Mouse (Mus musculus): ENCODE measurements at regions not wholly inside any gene's neighbourhood (a gene's known extent, or its start where the extent isn't known, plus 50 kb on each side); places are given as distances from the start of the nearest gene placed in this dataset.
A peak's percentile ranks its signal among the peaks of the same experiment; 100 is the strongest.

DNA sequence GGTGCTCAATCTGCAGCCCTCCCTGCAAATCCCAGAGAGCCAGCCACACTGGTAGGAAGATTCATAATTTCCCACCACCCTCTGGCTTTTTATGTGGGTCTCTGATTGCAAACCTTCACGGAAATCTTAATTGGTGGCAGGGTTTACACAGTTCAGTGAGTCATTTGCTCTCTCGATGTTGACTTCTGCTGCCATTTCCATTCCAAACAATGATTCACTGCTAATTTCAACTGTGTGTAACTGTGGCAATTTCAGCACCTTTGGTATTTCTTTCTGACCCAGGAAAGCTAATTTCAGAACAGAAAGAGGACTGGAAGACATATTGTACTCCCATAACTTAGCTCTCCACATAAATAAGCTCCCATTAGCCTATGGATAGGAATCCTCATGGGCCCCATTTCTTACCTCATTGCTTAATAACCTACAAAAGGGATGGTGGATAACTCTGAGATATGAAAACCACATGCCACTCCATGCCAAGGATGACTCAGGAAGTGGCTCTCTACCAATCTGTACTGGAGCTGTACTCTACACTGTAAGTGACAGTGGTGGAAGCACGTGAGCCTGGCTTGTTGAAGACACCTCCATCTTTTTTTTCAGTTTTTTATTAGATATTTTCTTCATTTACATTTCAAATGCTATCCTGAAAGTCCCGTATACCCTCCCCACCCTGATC lies 536.0 kb downstream of the Tox3 start:
- Histone ChIP-seq H3K36me3 (ENCODE audit: insufficient read depth, low read length) (no peaks in the 10 kb centered on the region), H3K27me3 (ENCODE audit: insufficient read depth, low read length) (no peaks in the 10 kb centered on the region), H3K4me3 (replicated peaks; ENCODE audit: low read depth, low read length) (no peak overlapping the region), H3K27ac (no peak overlapping the region), H3K4me2 (ENCODE audit: low read length) (no peak overlapping the region), H3K4me1 (replicated peaks; ENCODE audit: insufficient read depth, low read length) (no peaks in the 10 kb centered on the region), H3K9me3 (replicated peaks; ENCODE audit: low read length) (no peaks in the 10 kb centered on the region), H3K9ac (ENCODE audit: low read depth, low read length) (no peak overlapping the region)
- 72% methylated on average over 4 of the region's 4 CpGs for WGBS
- ATAC-seq (replicated peaks; ENCODE audit: low FRiP score, low read depth) (no peak), DNase-seq (ENCODE audit: low spot score) (no peak)
- no peak for TF ChIP-seq CTCF (IDR thresholded peaks at IDR 0.05; ENCODE audit: low read depth)

DNA sequence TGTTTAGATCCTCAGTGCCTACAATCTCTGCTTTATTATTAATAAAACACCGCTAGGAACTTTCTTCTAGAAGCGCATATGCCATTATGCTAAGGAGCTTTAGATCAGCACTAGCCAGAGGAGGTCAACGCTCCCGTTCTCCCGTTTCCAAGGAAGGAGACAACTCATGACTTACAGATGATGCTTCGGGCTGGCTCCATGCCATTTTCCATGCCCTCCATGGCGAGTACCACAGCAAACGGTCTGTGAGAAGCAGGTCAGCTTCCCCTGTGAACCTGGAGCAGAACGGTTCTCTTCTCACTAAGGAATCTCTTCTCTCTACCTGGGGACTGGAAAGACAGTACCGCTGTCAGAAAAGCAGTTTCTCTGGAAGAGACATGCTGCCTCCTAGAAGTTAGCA lies 559.8 kb downstream of the Tox3 start:
- Histone ChIP-seq H3K9ac (ENCODE audit: low read depth, low read length) (no peak overlapping the region), H3K4me2 (ENCODE audit: low read length) (no peak overlapping the region), H3K4me3 (replicated peaks; ENCODE audit: low read depth, low read length) (no peak overlapping the region), H3K4me1 (replicated peaks; ENCODE audit: insufficient read depth, low read length) (0 out of 2 replicates have a peak, but pooled peaks cover 5% of the 10 kb centered on the region), H3K27me3 (ENCODE audit: insufficient read depth, low read length) (no peaks in the 10 kb centered on the region), H3K27ac (no peak overlapping the region), H3K36me3 (ENCODE audit: insufficient read depth, low read length) (no peaks in the 10 kb centered on the region), H3K9me3 (replicated peaks; ENCODE audit: low read length) (no peaks in the 10 kb centered on the region)
- ATAC-seq (replicated peaks; ENCODE audit: low FRiP score, low read depth) (no peak), DNase-seq (ENCODE audit: low spot score) (no peak)
- no peak for TF ChIP-seq CTCF (IDR thresholded peaks at IDR 0.05; ENCODE audit: low read depth)
- 75% methylated on average over 10 of the region's 10 CpGs for WGBS

DNA sequence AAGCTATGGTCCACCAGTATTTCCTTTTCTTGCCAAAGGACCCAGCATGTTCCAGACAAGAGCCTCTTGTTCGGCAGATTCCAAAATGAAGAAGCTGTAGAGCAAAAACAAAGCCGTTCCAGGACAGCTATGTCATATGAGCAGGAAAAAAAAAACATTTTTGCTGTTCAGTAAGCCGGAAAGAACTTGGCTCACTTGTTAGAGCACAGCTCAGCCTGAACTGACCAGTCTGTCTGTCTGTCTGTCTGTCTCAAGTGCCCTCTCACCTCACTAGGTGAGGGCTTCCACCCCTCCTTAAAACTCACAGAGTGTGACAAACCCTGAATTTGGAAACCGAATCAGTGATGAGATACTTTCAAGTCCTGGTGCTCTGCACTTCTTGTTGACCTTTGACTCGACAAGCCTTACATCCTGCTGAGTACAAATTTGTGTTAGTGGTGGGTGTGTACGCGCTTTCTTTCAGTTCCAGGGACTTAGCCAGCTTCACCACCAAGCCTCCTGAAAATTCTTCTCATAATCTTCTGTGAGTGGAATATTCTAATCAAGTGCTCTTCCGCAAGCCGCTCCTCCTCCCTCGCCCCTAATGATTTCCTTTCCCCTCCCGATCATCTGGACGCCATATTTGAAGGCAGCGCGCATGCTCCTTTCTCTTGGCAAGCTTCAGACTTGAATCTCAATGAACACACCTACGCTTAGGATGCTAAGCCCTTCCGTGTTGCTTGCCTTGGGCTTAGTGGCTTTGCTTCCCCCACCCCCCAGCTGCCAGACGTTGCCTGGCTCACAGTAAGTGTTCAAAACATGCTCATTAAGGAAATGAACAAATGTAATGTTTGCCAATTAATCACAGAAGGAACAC lies 560.9 kb downstream of the Tox3 start:
- DNase-seq (ENCODE audit: low spot score), result peak; percentile 22
- Histone ChIP-seq H3K27me3 (ENCODE audit: insufficient read depth, low read length) (no peaks in the 10 kb centered on the region; the same call in 1 of the 2 replicates), H3K4me3 (replicated peaks; ENCODE audit: low read depth, low read length) (no peak overlapping the region), H3K9ac (ENCODE audit: low read depth, low read length) (no peak overlapping the region), H3K4me1 (replicated peaks; ENCODE audit: insufficient read depth, low read length) (0 out of 2 replicates have a peak, but pooled peaks cover 5% of the 10 kb centered on the region), H3K27ac (no peak overlapping the region), H3K4me2 (ENCODE audit: low read length) (no peak overlapping the region), H3K9me3 (replicated peaks; ENCODE audit: low read length) (no peaks in the 10 kb centered on the region), H3K36me3 (ENCODE audit: insufficient read depth, low read length) (no peaks in the 10 kb centered on the region)
- TF ChIP-seq CTCF (IDR thresholded peaks at IDR 0.05; ENCODE audit: low read depth), result no peak
- no peak for ATAC-seq (replicated peaks; ENCODE audit: low FRiP score, low read depth)
- 59% methylated on average over 17 of the region's 17 CpGs for WGBS

DNA sequence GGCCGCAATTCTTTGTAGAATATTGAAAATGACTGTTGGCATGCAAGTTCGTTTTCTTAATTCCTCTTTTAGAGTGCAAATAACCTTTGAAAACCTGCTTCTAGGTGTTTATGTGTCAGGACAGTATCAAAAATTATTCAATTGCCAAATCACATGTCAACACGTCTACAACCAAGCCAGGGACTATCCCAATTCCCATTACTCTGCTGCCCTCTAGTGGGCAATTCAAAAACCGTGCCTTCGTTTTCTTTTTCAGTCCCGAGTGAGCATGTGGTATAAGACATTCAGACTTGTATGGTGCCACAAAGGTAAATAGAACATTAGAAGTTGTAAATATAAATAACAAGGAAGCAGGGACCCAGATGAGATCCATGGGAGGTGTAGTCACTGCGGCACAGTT lies 563.1 kb downstream of the Tox3 start:
- DNase-seq (ENCODE audit: low spot score) (peak; percentile 88), ATAC-seq (replicated peaks; ENCODE audit: low FRiP score, low read depth) (peak; percentile 61; the same call in 1 of the 2 replicates)
- WGBS, result 12% methylated on average over 7 of the region's 7 CpGs
- Histone ChIP-seq H3K27ac (no peak overlapping the region), H3K27me3 (ENCODE audit: insufficient read depth, low read length) (no peaks in the 10 kb centered on the region; the same call in 1 of the 2 replicates), H3K9ac (ENCODE audit: low read depth, low read length) (no peak overlapping the region), H3K36me3 (ENCODE audit: insufficient read depth, low read length) (no peaks in the 10 kb centered on the region), H3K4me2 (ENCODE audit: low read length) (no peak overlapping the region), H3K4me3 (replicated peaks; ENCODE audit: low read depth, low read length) (no peak overlapping the region), H3K4me1 (replicated peaks; ENCODE audit: insufficient read depth, low read length) (0 out of 2 replicates have a peak, but pooled peaks cover 5% of the 10 kb centered on the region), H3K9me3 (replicated peaks; ENCODE audit: low read length) (no peaks in the 10 kb centered on the region)
- peak; percentile 97 for TF ChIP-seq CTCF (IDR thresholded peaks at IDR 0.05; ENCODE audit: low read depth)

DNA sequence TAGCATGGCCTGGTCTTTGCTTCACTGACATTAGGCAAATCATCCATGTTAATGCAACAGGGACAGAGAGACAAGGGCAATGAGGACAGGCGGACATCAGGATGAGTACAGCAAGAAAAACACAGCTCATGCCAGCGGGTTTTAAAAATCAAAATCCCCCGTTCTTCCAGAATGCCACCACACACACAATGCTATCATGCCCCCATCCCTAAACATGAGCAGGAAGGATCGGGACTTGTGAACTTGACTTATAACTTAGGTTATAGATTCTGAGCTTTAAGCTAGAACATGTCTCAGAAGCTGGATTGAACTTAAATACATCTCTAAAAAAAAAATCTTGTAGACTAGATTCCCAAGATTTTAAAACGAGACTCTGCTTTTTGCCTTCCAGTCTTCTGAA lies 564.8 kb downstream of the Tox3 start:
- no peak overlapping the region for H3K9ac ChIP-seq (ENCODE audit: low read depth, low read length)
- no peaks in the 10 kb centered on the region for H3K9me3 ChIP-seq (replicated peaks; ENCODE audit: low read length)
- DNase-seq (ENCODE audit: low spot score) (no peak), ATAC-seq (replicated peaks; ENCODE audit: low FRiP score, low read depth) (no peak)
- no peak overlapping the region for H3K4me2 ChIP-seq (ENCODE audit: low read length)
- no peaks in the 10 kb centered on the region; the same call in 1 of the 2 replicates for H3K27me3 ChIP-seq (ENCODE audit: insufficient read depth, low read length)
- no peak overlapping the region for H3K27ac ChIP-seq
- TF ChIP-seq CTCF (IDR thresholded peaks at IDR 0.05; ENCODE audit: low read depth), result no peak
- H3K4me3 ChIP-seq (replicated peaks; ENCODE audit: low read depth, low read length), result no peak overlapping the region
- 73% methylated on average over 5 of the region's 5 CpGs for WGBS
- no peaks in the 10 kb centered on the region for H3K36me3 ChIP-seq (ENCODE audit: insufficient read depth, low read length)
- H3K4me1 ChIP-seq (replicated peaks; ENCODE audit: insufficient read depth, low read length), result 0 out of 2 replicates have a peak, but pooled peaks cover 5% of the 10 kb centered on the region

DNA sequence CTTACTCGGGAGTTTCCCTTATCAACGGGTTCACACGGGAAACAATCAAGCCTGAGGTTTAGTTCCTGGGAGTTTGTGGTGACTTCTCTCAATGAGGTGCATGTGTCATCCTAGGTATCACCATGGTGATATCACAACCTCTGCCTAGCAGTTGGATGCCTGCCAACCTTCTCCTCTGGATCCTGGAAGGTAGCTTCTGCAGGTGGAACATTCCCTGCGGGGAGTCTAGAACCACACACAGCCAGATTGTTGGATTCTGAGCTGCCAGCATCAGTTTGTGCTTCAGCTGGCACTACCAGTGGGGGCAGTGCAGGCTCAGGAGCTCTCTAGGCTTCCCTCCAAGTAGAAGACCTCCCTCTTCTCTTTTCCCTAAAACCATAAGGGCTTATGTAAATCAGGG lies 581.8 kb downstream of the Tox3 start:
- ATAC-seq (replicated peaks; ENCODE audit: low FRiP score, low read depth) (no peak), DNase-seq (ENCODE audit: low spot score) (no peak)
- H3K4me2 ChIP-seq (ENCODE audit: low read length), result no peak overlapping the region
- no peak overlapping the region for H3K27ac ChIP-seq
- no peaks in the 10 kb centered on the region for H3K27me3 ChIP-seq (ENCODE audit: insufficient read depth, low read length)
- no peaks in the 10 kb centered on the region for H3K36me3 ChIP-seq (ENCODE audit: insufficient read depth, low read length)
- no peaks in the 10 kb centered on the region for H3K9me3 ChIP-seq (replicated peaks; ENCODE audit: low read length)
- H3K4me3 ChIP-seq (replicated peaks; ENCODE audit: low read depth, low read length), result no peak overlapping the region
- 70% methylated on average over 4 of the region's 4 CpGs for WGBS
- H3K4me1 ChIP-seq (replicated peaks; ENCODE audit: insufficient read depth, low read length), result no peaks in the 10 kb centered on the region
- no peak for TF ChIP-seq CTCF (IDR thresholded peaks at IDR 0.05; ENCODE audit: low read depth)
- no peak overlapping the region for H3K9ac ChIP-seq (ENCODE audit: low read depth, low read length)

Measured in kidney, postnatal 0 days (tissue).